Mouse (Mus musculus) adrenal gland, adult 8-10 months (tissue): ENCODE results near the gene Bpifa5. TPM values are rescaled to one million over a fixed set of nuclear protein-coding genes. Genes with fewer than 3 reads are reported as not detected.
"Not testable (repeated sequence)": the region's sequence is repeated elsewhere in the genome, so short reads cannot be mapped to it uniquely, and the experiment has no call there.

ENCODE experiments used
- DNase-seq: peaks from one replicate; pipeline ENCODE4 v3.0.0; 2022
- total RNA-seq, 4 experiments: library from RNA; stranded (reverse); gene quantifications; 2 replicates each; pipeline ENCODE4 v1.2.4; 2022

Bpifa5 gene
- total RNA-seq, result not detected

GRCm38 (mm10) chr2:154162307-154162706 is at the start of gene Bpifa5:
Bpifa5 (plus strand) TSS chr2:154162607.
- no peak for DNase-seq

GRCm38 (mm10) chr2:154117381-154117780 is 45.0 kb upstream of the Bpifa5 start:
- DNase-seq, result no peak

GRCm38 (mm10) chr2:154130120-154130519 is 32.3 kb upstream of the Bpifa5 start, which contains the start of gene Bpifa3:
Bpifa3 (plus strand) TSS chr2:154130336.
- no peak for DNase-seq

- no peak for DNase-seq
Measured at GRCm38 (mm10) chr2:154142580-154142979, 19.8 kb upstream of the Bpifa5 start, which contains the start of gene Bpifa1. Bpifa1 (plus strand) TSS chr2:154142880.

DNA sequence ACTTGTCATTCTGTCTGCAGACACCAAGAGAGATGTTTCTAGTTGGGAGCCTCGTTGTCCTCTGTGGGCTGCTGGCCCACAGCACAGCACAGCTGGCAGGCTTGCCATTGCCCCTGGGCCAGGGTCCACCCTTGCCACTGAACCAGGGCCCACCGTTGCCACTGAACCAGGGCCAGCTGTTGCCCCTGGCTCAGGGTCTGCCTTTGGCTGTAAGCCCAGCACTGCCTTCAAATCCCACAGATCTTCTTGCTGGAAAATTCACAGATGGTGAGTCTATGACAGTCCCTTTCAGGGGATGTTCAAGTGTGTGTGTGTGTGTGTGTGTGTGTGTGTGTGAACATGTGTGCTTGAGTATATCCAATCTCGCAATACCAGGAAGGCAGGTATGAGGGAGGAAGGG is 18.7 kb upstream of the Bpifa5 start:
- no peak for DNase-seq

- DNase-seq, result no peak
Measured at GRCm38 (mm10) chr2:154147496-154147895, 14.9 kb upstream of the Bpifa5 start.

DNA sequence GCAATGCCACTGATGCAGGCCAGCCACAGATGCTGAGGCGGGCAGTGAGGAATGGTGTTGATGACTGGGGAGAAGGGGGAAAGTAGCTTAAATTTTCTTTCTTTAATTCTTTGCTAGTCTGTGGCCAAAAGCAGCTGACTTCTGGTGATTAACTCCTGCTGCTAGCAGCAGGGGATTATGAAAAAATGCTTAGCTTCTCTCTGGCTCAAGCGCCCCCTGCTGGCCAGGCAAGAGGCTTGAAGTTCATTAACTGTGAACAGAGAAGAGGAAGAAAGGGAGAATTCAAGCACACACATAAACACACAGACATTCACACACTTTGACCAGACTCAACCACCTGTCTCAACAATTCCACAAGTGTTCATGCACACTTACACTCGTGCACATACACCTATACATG is 4.0 kb upstream of the Bpifa5 start:
- DNase-seq, result no peak

- no peak for DNase-seq
Measured at GRCm38 (mm10) chr2:154163306-154163705, 899 bp downstream of the Bpifa5 start.

DNA sequence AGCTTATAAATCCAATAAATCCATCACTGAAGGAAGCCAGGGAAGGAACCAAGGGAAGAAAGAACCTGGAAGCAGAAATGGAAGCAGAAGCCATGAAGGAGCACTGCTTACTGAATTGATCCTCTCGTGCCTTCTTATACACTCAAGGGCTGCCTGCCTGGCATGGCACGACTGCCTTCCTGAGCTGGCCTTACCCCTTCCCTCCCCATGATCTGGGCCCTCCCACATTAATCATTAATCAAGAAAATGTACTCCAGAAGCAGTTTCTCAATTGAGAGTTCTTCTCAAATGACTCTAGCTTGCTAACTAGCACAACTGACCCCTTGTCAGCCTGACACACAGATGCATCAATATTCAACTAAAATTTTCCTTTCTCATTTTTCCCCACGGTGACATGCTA is 6.8 kb downstream of the Bpifa5 start:
- DNase-seq, result no peak

DNA sequence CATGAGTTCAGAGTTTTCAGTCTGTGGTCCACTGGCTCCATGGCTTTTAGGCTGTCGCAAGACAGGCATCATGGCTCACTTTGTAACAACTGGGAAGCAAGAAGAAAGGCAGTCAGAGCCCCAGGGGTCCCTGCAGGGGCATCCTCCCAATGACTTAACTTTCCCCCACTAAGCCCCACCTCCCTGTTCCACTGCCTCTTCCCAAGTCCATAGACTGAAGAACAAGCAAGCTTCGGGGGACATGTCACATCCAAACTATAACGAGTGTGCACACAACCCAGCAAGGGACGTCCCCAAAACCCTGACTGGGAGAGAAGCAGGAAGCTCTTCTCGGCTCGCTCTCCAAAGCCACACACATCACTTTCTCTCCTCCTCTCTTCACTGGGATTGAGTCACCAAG is 9.2 kb downstream of the Bpifa5 start:
- no peak for DNase-seq

- DNase-seq, result no peak
Measured at GRCm38 (mm10) chr2:154173313-154173712, 10.9 kb downstream of the Bpifa5 start.

DNA sequence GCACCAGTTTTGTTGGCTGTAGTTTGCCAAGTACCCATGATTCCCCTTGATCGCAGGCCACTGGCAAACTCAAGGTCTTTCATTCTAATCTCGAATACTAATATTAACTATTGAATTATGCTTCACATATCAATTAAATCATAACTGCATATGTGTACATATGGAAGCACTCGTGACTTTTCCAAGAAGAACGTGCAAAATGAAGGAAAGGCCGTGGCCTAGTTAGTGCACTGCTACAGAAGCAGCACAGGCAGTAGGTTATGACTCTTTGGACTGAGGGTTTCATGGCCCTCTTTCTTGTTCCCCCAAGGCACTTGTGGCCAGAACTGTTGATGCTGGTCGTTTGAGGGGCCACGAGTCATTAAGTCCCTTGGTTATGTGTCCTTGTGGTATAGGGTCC is 19.5 kb downstream of the Bpifa5 start:
- DNase-seq, result not testable (repeated sequence)

DNA sequence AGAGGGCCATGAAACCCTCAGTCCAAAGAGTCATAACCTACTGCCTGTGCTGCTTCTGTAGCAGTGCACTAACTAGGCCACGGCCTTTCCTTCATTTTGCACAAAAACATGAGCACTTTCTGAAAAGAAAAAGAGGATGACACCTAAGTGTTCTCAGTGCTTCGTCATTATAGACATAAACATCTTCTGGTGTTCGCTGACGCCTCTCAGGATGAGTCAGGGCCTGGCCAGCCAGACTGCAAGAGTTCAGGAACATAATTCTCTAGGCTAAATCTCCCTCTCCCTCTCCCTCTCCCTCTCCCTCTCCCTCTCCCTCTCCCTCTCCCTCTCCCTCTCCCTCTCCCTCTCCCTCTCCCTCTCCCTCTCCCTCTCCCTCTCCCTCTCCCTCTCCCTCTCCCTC is 20.7 kb downstream of the Bpifa5 start:
- DNase-seq, result not testable (repeated sequence)

DNA sequence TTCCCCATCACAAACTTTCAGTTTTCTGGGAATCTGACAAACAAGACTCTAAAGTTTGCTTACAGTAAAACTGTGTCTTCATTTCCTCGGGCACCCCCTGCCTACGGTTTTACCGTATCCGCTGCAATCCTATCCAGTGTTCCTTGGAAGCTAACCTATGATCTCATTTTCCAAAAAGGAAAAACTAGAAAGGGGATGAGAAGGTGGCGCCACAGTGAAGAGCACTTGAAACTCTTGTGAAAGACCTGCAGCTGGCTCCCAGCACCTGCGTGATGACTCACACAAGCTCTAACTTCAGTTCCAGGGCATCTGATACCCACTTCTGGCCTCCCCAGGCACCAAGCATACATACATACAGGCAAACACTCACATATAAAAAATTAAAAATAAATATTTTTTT is 22.9 kb downstream of the Bpifa5 start:
- DNase-seq, result no peak

- no peak for DNase-seq
Measured at GRCm38 (mm10) chr2:154185748-154186147, 23.3 kb downstream of the Bpifa5 start.

DNA sequence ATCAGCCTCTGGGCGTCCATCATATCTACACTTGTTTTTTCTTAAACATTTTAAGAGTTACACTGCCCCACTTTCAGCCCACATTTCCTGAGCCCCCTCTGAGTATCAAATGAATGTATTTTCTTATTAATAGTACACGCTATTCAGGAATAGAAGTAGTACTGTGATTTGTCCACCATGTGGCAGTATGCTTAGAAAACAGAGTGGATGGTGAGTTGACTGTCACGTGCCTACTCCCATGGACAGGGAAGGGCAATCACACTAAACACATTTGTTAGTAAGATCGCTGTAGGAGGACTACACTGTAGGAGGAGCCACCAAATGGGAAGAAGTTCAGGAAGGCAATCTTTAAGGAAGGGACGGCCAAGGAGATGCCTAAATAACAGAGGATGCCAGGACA is 25.1 kb downstream of the Bpifa5 start:
- no peak for DNase-seq

- no peak for DNase-seq
Measured at GRCm38 (mm10) chr2:154189877-154190434, 27.5 kb downstream of the Bpifa5 start.

- DNase-seq, result no peak
Measured at GRCm38 (mm10) chr2:154190546-154191258, 28.3 kb downstream of the Bpifa5 start, which contains the start of gene Bpifb1. Bpifb1 (plus strand) TSS chr2:154190818.

DNA sequence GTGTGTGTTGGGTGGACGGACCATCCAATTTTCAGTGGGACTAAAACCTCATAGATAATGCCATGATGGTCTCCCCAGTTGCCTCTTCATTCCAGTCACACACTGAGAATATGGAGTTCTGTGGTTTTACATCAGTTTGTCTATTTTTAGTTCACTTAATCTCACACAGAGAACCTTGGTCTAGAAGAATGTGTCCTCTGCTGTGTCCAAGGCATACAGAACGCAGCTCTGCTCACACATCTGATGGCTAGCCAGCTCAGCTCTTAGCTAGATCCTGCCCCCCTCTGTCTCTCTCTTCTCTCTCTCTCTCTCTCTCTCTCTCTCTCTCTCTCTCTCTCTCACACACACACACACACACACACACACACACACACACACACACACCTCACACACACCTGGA is 29.7 kb downstream of the Bpifa5 start:
- DNase-seq, result no peak

GRCm38 (mm10) chr2:154193071-154193470 is 30.7 kb downstream of the Bpifa5 start:
- DNase-seq, result no peak

GRCm38 (mm10) chr2:154193994-154194504 is 31.6 kb downstream of the Bpifa5 start:
- DNase-seq, result peak; percentile 47

GRCm38 (mm10) chr2:154197036-154197435 is 34.6 kb downstream of the Bpifa5 start:
- no peak for DNase-seq

GRCm38 (mm10) chr2:154204630-154205029 is 42.2 kb downstream of the Bpifa5 start:
- DNase-seq, result no peak

DNA sequence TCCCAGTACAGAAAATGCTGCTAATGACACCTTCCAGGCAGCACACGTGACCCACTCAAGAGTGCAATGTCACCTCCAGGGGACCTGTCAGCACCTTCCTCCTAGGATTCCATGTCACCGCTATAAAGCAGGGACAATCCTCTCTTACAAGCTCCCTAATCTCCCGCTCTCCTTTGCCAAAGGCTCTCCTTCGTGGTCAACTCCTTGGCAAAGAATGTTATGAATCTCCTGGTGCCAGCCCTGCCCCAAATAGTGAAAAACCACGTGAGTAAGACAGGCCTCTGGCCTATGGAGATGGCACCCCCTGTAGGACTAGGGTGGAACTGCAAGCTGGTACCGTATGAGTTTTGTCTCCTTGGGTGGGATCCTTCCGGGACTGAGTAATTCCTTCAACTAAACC is 44.5 kb downstream of the Bpifa5 start:
- DNase-seq, result peak; percentile 46
